Mouse (Mus musculus) thymus, postnatal 14 days (tissue): ENCODE results near the gene Atp2a3.

Experiments used
- DNase-seq: peaks from one replicate; pipeline ENCODE4 v3.0.0; 2021

Atp2a3 gene

DNA sequence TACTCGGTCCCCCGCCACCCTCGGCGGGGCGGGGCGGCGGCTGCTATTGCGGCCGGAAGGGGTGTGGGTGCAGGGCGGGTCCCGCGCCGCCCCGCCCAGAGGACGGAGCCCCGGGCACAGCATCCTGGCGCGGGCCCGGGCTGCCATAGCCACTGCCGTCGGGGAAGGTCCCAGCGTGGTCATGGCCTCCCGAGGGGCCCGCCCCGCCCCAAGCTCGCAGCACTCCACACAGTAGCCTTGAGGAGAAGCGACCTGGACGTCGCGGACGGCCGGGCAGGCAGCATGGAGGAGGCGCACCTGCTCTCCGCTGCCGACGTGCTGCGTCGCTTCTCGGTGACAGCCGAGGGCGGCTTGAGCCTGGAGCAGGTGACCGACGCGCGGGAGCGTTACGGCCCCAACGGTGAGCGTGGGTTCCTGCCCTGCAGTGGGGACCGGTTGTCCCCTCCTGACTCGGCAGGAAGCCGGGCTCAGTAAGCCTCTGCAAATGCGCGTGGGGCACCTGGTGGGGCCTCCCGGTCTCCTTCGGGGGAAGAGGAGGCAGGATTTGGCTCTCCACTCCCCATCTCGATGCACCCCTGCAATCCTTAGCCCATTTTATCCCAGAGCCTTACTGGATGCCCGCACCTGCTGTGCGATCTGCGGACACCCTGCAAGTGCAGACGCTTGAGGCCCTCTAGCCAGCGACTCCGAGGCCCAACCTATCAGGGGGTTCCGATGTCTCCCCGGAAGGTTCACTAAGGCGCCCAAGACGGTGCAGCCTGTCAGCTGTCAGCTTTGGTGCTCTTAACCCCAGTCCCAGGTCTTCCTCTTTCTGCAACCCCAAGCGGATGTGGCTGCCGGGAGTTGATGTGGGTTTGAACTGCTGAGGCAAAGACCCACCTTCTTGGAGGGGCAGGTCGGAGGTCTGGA lies at the start of gene Atp2a3:
TSS of gene Atp2a3 (plus strand) at position 98 of the 909 bp plus-strand sequence.
- DNase-seq: peak; percentile 92

DNA sequence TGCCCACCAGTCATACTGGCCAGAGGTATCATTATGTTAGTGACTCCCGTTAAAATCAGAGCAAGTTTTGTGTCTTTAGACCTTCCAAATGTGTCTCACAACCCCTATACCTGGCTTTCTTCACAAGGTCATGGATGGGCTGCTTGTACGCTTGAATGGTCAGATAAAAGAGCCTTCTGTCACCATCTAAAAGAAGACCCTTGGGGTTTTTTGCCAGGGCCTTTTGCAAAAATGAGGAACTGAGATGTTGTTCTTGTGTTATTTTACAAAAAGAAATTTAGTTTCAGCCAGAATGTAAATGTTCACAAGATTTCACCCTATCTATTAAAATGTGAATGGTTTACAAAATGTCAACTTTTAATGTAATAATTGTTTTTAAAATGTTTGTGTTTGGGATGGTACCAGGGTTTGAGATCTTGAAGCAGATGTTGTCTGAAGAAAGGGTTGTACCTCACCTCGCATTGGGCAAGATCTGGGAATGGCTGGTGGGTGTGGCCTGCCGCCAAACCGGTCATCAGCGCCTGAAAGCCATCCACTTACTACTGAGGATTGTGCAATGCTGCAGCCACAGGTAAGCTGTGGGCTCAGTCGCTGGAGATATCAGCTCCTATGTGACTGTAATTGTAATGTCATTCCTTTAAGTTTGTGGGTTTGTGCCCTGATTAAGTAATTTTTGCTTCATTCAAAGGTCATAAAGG lies 43.5 kb upstream of the Atp2a3 start:
- DNase-seq: no peak

DNA sequence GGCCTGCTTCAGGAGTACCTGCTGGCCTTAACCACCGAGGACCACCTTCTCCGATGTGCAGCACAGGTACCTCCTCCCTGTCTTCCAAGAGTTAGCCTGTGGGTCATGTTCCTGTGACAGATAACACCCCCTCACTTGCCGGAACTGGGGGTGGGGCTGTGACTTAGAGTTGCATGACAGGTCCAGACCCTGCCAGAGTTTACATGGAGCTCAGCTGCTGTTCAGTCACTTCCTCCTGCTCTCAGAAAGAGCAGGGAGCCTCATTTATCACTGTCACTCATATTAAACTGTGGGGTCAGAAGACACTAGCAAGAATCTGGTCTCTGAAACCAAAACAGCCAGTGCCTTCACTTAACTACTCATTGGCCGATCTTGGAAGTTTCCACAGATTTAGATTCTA lies 37.9 kb upstream of the Atp2a3 start:
- no peak for DNase-seq

DNA sequence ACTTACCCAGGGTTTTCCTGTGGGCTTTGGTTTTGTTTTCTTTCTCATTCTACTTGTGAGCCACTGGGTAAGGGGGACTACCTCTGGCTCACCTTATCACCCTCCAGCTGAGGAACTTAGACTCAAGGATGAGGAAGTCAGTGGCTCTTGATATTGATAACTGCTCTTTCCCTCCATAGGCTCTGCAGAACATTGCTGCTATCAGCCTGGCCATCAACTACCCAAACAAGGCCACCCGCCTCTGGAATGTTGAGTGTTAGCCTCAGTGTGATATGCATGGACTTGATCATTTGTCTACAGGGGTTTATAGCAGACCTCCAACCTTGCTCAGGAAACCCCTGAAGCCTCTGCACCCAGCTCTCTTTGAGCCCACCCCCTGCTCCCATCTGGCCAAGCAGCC lies 36.5 kb upstream of the Atp2a3 start:
- no peak for DNase-seq

DNA sequence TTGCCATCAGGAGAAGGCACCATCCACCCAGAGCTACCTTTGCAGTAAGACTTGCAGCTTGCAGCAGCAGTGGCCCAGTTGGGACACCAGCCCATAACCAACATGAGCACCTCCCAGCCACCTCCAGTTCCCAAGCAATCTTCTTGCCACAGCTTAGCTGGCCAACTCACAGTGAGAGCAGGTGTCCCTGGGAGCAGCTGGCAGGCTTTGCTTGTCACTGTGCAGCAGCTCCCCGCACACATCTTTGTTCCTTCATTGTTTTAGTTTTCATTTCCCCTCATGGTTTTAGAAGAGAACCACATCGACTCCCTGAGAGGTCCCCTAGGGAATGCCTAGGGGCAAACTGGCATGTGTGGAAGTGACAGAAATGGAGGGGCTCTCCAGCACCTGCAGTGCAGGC lies 35.9 kb upstream of the Atp2a3 start:
- DNase-seq: no peak

DNA sequence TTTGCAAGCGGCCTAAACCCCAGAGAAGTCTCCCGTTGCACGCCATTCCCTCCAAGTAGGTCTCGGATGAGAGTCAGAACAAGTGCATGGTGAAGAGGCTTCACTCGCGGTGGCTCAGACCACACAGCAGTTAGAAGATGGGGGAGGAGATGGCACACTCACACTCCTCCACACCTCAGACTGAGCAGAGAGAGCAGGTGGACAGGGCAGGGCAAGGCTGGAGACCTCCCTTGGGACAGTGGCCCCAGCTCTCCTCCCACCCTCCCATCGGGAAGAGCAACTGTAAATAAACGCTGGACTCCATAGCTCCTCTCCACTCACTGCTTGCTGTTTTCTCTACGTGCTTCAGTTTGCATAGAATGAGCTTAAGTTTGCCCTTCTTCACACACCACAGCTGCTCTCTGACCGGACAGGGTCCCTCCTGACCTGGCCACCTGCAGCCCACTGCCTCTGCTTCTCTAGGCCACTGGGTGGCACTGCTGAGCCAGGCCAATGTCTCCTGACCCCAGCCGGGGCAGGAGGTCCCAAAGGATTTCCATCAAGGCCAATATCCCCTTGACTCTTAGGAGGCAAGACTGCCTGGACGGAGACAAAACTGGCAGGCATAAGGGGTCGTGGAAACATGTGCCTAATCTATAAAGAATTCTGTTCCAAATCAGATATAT lies 34.6 kb upstream of the Atp2a3 start:
- peak; percentile 70 for DNase-seq

DNA sequence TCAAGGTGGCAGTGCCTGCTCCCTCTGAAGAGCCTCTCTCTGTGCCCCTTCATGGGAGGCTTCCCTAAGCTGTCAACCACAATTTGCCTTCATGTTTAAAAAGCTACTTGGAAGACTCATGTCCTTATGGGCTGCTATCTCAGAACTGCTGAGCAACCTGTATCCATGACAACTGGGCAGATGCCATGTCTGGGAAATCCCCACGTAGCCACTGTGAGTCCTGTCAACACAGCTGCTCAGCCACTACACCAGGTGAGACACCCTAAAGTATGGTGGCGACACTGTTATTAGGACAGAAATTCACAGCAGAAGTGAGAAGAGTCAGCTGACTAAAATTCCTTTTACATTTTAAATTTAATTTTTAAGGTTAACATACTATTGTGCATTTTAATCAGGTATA lies 32.5 kb upstream of the Atp2a3 start:
- DNase-seq: no peak

DNA sequence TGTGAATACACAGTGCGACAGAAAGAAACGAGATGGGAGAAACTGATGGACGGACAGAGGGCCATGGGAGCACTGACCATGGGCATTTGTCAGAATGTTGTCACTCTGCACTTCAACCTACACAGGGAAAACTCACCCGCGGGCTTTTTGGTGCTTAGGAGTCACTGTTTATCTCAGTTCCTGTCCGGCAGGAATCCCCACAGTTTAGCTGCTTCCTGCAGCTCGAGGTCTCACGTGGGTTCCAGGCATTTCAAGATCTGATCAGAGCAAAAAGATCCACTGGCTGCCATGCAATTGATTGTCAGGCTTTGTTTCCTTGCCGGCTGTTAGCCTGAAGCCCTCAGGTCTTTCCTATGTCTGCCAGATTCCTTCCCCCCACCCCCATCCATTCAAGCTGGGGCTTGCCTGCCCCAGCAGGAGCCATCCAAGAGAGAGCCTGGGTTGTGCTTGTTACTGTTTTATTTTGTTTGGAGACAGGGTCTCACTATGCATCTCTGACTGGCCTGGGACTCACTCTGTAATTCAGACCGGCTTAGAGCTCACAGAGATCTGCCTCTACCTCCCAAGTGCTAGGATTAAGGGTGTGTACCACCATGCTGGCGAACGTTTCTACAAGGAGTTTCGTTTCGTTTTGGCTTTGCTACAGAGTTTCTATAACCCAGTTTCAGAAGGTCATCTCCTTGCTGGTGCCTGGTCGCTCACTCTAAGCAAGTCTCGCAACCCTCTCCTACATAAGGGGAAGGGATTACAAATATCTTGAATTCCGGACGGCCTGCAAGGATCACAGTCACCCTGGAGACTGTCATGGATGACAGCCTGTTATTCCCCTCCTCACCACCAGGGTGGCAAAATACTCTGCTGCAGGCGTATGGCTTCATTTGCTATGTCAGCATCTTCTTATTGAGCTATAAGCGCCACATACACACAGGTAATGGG lies 20.5 kb upstream of the Atp2a3 start:
- DNase-seq: peak; percentile 53

DNA sequence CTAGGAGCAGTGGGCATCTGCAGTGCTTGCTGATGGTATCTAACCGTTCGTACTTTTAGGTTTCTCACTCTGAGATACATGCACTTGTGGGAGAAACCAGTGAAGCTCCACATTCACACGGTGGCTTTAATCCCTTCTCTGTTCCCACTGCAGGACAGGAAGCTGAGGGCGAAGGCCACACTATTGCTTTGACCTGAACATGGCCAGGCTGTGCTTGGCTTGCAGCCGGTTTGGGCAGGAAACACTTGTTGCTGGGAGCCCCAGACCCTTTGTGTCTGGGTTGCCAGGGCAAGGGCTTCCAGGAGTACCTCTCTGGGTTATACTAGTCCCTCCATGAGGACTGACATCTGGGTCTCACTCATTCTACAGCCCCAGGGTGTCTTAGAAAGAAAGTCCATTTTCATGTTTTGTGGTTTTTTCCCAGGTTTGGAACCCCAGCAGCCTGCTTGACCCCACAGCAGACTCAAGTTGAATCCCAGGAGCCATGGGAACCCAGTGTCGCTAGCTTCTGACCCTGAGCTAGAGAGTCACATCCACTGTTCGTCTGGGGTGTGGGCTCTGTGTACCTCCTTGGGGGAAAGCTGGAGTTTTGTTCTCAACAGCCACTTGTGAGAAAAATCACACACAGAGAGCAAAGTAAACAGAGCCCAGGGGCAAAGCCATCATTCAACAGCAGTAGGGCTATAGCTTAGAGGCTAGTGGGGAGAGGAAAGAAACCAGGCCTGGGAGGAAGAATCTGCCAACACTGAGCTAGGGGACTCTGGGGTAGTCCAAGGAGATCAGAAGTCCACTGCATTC lies 15.8 kb upstream of the Atp2a3 start:
- no peak for DNase-seq

DNA sequence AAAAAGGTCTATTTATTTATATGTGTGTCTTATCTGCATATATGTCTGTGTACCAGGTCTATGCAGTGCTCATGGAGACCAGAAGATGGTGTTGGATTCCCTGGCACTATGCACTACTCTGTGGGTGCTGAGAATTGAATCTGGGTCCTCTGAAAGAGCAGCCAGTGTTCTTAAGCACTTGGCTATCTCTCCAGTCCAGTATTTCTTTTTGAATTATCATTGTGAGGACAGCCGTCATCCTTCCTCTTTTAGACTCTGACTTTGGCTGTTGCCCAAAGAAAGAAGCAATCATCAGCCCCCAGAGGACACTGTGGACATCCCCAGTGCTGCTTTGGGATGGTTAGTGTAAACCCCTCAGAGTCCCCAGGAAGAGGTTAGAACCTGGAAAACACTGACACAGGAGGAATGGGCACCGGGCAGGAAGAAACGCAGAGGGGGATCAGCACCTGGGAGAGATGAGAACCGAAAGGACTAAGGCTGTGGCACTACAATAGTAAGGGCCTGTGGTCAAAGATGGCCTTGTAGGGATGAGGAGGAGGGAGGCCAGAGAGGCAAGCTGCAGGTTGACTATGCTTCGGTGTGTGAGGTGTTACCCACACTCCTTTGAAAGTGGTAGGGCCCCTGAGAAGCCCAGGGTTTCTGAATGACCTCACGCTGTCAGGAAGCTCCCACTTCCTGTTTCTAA lies 15.0 kb upstream of the Atp2a3 start:
- DNase-seq: no peak

DNA sequence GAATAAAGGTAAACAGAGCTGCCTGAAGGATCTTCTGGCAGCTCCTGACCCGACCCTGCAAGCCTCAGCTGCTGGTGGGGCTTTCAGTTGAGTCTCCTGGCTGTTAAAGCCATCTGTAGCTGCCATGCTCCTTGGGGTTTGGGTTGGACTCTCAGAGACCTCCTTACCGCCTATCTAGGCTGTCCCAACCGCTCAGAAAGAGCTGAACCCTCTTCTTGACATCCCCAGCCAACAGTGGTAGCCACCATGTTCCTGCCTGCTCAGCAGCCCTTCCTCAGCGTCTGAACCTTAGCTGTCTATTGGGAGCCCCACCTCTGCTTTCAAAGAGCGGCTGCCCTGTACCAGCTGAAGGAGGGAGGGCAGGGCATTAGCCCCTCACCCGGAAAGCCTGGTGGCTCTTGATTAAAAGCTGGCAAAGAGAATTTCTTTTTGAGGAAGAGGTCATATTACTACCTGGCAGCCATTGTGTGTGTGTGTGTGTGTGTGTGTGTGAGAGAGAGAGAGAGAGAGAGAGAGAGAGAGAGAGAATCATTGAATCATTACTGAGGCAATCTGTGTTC lies 14.3 kb upstream of the Atp2a3 start:
- no peak for DNase-seq

DNA sequence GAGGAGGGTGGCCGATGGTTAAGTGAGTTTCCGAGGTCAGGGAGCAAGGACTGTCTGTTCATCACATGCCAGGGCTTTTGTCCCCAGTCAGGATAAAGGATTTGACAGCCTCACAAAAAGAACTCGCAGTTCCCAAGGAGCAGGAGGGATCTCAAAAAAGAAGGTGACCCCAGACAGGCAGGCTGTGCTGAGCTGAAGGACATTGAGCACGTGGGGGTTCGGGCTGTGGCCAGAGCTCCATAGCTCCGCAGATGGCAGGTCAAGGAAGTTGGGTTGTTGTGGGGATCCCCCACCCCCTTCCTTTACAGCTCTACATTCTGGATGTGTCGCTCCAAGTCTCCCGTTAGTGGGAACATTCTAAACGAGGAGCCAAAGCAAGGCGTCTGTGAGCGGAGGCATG lies 13.1 kb upstream of the Atp2a3 start:
- DNase-seq: no peak

DNA sequence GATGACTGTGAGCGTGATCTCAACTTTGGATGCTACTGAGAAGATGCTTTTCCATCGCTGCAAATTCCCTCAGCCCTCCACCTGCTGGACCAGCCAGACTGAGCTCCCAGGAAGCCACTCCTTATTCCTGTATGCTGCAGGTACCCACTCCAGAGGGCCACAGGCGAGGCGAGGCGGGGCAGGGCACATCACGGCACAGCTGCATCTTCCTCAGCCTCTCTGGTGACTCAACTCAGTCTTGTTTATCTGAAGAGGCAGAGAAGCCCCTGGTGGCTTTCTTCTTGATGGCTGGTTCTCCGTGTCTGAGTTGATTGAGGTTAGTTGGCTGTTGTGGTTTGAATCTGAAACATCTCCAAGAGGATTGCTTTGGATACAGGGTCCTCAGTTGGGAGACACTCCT lies 12.7 kb upstream of the Atp2a3 start:
- peak; percentile 45 for DNase-seq

DNA sequence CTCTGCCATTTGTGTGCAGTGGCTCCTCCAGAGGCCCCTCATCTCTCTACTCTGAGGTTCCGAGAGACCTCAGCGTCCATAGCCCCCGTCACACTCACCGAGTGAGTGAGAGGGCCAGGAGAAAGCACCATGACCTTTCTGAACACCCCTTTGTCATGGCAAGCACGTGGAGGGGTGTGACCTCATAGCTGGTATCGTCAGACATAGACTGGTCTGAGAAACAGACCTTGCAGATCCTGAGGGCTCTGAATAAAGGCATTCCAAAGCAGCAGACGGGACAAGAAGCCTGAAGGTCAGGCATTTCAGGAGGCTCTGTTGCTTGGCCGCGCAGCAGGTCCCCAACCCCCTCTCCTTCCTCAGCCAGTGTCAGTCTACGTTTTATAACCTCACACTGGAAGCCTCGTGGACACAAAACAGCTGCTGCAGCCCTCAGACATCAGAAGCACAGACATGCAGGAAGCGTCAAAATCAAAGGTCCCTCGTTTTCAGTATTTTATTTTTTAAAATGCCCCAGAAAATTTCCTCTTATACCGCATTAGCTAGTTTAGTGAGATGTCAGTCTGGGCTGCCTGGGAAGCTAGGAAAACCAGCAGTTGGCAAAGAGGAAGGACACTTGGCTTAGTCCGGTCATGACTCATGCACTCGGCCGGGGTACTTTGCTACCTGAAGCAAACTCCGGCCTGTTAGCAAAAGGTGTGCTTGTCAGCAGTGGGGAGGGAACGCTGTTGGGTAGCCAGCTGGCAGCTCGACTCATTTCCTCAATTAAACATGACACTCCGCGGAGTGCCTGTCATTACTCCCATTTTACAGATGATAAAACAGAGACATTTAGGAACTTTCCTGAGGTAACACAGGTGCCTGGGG lies 9.6 kb upstream of the Atp2a3 start:
- DNase-seq: no peak

DNA sequence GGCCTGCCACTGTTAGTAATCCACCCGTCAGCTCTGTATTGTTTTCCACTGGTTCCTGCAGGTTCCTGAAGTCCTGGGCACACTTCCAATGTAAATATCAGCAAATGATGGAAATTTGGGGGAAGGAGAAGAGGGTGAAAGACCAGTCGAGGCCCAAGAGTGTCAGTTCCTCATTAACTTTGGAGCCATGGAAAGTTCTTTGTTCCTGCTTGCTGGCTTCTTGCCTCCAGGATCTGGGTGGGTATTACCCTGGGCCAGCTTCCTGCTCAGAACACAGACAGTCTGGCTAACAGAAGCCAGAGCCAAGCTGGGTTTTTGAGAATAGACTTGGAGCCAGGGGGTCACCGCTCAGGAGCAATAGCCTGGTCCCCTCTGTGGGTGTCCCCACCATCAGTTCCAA lies 8.7 kb upstream of the Atp2a3 start:
- no peak for DNase-seq

DNA sequence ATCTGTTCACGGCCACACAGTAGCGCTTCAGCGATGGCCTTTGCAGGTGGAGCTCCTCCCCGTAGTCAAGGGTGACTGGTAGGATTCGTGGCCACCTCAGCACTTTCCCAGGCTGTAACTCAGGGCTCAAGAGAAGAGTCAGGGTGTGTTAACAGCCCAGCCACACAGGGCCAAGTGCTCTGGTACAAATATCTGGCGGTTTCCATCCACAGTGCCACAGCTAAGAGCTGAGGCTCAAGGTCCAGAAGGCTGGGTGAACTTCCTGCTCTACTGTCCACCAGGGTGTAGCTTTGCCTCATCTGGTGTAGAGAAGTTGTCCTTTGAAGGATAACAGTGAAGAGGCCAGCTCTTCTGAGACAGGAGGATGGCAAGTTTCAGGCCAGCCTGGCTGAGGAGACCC lies 8.3 kb upstream of the Atp2a3 start:
- no peak for DNase-seq

DNA sequence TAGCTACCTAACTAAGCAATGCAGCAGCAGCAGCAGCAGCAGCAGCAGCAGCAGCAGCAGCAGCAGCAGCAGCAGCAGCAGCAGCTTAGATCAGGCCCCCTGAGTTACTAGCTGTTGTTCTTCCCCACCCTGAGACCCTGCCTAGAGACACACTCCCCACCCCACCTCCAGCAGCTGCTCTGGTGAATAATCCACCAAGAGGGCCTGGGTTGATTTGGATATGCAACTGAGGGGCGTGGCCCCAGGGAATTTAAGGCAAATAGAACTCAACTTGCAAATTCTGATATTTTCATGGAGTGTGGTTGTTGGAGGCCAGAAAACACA lies 7.9 kb upstream of the Atp2a3 start:
- DNase-seq: no peak

DNA sequence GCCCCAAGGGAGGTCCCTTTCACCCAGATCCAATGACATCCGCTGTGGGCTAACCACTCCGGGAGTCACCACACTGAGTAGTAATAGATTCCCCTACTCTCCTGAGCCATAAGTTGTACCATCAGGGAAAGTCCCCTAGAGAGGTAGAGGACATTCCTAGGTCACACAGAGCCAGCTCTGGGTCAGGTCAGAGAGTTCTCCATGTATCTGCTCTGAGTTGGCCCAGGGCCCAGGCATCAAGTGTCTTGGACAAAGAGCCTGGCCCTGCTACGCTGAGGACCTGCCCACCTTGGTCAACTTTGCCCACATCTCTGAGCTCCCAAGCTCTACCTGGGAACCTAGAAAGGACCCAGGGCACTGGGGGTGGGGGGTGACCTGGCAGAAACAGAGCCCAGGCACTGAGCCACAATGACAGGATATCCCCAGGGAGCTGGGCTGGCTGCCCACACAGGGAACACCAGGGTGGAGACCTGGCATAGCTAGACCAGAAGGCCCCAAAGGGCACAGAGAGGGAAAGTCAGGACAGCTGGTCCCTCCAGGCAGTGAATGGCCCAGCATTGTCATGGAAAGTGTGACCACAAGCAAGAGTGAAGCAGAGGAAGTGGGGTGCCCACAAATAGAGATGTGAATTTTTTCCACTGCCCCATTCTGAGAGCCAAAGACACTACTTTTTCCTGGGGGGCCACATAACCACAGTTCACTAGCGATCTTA lies 7.4 kb upstream of the Atp2a3 start:
- peak; percentile 41 for DNase-seq

DNA sequence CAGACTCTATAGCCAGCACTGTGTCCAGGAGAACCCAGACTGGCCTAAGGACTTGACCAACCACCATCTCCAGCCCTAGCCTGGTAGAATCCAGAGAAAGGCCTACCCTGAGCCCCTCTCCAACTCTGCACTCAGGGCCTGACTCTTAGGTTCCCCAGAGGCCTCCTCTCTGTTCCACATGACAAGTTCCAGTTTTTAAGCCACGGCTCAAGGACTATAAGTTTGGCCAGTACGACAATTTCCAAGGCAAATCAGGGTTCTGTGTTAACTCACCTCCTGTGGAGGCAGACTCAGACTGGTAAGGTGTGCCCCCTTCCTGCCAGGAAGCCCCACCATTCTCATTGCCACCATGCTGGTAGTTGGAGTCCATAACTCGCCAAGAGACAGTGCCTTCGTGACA lies 6.8 kb upstream of the Atp2a3 start:
- DNase-seq: no peak
